Mouse (Mus musculus): ENCODE results near the gene Gfra4.

- TF ChIP-seq POLR2A (IDR thresholded peaks at IDR 0.05; ENCODE audit: borderline replicate concordance, low read depth, low read length) (no peak), CTCF (IDR thresholded peaks at IDR 0.05; ENCODE audit: low read depth, low read length) (no peak)
These were observed 23.5 kb upstream of the Gfra4 start for GRCm38 (mm10) chr2:131066342-131066741.

Data from bone marrow macrophage, adult 2 months (primary cell).